Mouse (Mus musculus) ES-E14 (cell line): Measurements from ENCODE around the gene Cd300ld4. TPM values are rescaled to one million over a fixed set of nuclear protein-coding genes. Genes with fewer than 3 reads are reported as not detected.

Experiments
- DNase-seq: peaks from one replicate; pipeline ENCODE4 v3.0.0-alpha.2; 2013; ENCODE audit warnings: low read depth, low spot score
- H3K27ac ChIP-seq: 2 replicates; pipeline ENCODE4 v1.5.1; 2012; ENCODE audit warnings: low read depth, mild to moderate bottlenecking, low read length, moderate library complexity, mixed read lengths; ENCODE audit not compliant: poor library complexity, insufficient read depth, severe bottlenecking
- H3K36me3 ChIP-seq: 2 replicates; pipeline ENCODE4 v1.6.1; 2012; ENCODE audit warnings: mild to moderate bottlenecking, low read length, moderate library complexity, mixed read lengths; ENCODE audit not compliant: control insufficient read depth, poor library complexity, insufficient read depth, severe bottlenecking
- H3K4me1 ChIP-seq, 2 experiments: fragments of 150-350 bp in 1 of 2; sonication (generic) in 1 of 2; 2 replicates each; pipeline ENCODE4 v1.6.1; 2012; ENCODE audit warnings: low read length in 2 of 2, mild to moderate bottlenecking in 1 of 2, mixed read lengths in 1 of 2; ENCODE audit not compliant: control insufficient read depth in 2 of 2, insufficient read depth in 2 of 2, poor library complexity in 1 of 2
- H3K4me3 ChIP-seq, 2 experiments: fragments of 150-350 bp in 1 of 2; sonication (generic) in 1 of 2; 2 replicates each; pipeline ENCODE4 v1.5.1; 2012; ENCODE audit warnings: low read length in 2 of 2, low read depth in 1 of 2, mild to moderate bottlenecking in 1 of 2, mixed read lengths in 1 of 2; ENCODE audit not compliant: insufficient read depth in 1 of 2, poor library complexity in 1 of 2, severe bottlenecking in 1 of 2
- H3K9ac ChIP-seq: 2 replicates; pipeline ENCODE4 v1.6.1; 2012; ENCODE audit warnings: low read depth, mild to moderate bottlenecking, low read length, mixed read lengths; ENCODE audit not compliant: poor library complexity, insufficient read depth, severe bottlenecking
- H3K9me3 ChIP-seq: fragments of 150-350 bp; sonication (generic); 2 replicates; pipeline ENCODE4 v1.6.1; 2012; ENCODE audit warnings: low read depth, mild to moderate bottlenecking, low read length; ENCODE audit not compliant: control insufficient read depth, insufficient read depth
- CHD2 ChIP-seq: IDR thresholded peaks from 2 replicates; pipeline ENCODE4 v1.6.1; 2014; ENCODE audit warnings: mild to moderate bottlenecking, low read depth, low read length, inconsistent platforms
- HCFC1 ChIP-seq: IDR thresholded peaks from 2 replicates; pipeline ENCODE4 v1.6.1; 2012; ENCODE audit warnings: low read length, inconsistent platforms, borderline replicate concordance; ENCODE audit not compliant: insufficient read depth
- MAFK ChIP-seq: IDR thresholded peaks from 2 replicates; pipeline ENCODE4 v1.6.1; 2014; ENCODE audit warnings: mild to moderate bottlenecking, low read depth, low read length, inconsistent platforms; ENCODE audit not compliant: insufficient read depth
- ZC3H11A ChIP-seq: IDR thresholded peaks from 2 replicates; pipeline ENCODE4 v1.6.1; 2012; ENCODE audit warnings: low read depth, mild to moderate bottlenecking, inconsistent platforms, low read length, borderline replicate concordance
- ZNF384 ChIP-seq: IDR thresholded peaks from 2 replicates; pipeline ENCODE4 v1.6.1; 2012; ENCODE audit warnings: low read depth, low read length, inconsistent platforms
- in situ Hi-C, 2 experiments: fragments of 600-800 bp; cut with MboI; formaldehyde crosslinking; loops; one replicate each; pipeline ENCODE4 v1.15.1; 2025; ENCODE audit warnings: low sequenced_read_pairs in 2 of 2, inconsistent platforms in 1 of 2; ENCODE audit not compliant: unreplicated experiment in 2 of 2
- total RNA-seq: library from RNA; depleted of rRNA; stranded (reverse); fragments of 300-350 nt; gene quantifications from 2 replicates; pipeline ENCODE4 v1.2.3, GENCODE M21; 2012; rRNA removed

The Cd300ld4 gene
- total RNA-seq, 1 experiment = not detected

DNA sequence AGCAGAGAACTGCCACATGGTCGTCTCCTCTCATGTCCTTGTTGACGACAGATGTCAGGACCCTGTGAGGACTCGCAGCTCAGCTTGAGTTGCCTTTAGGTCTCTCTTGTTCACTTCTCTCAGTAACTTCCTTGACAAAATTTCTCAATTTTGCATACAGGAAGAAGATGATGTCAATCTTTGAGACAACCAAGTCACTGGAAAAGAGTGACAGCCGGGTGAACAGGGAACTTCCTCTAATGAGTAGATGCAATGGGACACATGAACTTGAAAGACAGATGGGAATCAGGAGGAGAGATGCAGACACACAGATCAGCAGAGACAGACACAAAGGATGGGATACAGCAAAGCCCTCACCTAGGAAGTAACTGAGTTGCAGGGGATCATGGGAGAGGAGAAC lies 37.0 kb downstream of the Cd300ld4 start, which contains the start of gene Cd300ld:
Gene Cd300ld (minus strand): TSS at position 130 of the 400 bp plus-strand sequence.
- in situ Hi-C loops = no loop called here
- H3K9me3 ChIP-seq = no peaks in the 10 kb centered on the region
- no peak within 1 kb of the TSS for H3K27ac ChIP-seq
- no peak for TF ChIP-seq ZNF384
- TF ChIP-seq ZC3H11A = no peak
- TF ChIP-seq MAFK = no peak
- H3K4me1 ChIP-seq = no peaks in the 10 kb centered on the region
- no peak within 1 kb of the TSS for H3K4me3 ChIP-seq
- no peak within 1 kb of the TSS for H3K9ac ChIP-seq
- no peak for DNase-seq
- H3K36me3 ChIP-seq = no peaks in the 10 kb centered on the region

DNA sequence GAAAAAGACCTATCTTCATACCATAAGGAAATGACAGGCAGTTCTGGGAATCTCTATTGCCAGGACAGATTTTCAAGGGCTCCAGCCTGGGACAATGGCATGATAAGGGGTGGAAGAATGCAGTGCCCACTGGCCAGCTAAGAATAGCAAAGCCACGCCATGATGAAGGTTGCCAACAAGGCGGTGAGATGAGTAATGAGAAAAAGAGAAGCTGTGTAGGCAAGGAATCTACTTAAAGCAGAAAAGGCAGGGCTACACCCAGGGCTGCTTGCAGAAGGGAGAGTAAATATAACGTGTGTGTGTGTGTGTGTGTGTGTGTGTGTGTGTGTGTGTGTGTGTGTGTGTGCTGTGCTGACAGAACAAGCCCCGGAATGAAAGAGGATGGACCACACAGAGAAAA lies 44.9 kb downstream of the Cd300ld4 start:
- in situ Hi-C loops = no loop called here
- DNase-seq = no peak
- Histone ChIP-seq H3K9ac (no peak overlapping the region), H3K27ac (no peak overlapping the region), H3K36me3 (no peaks in the 10 kb centered on the region), H3K9me3 (no peaks in the 10 kb centered on the region), H3K4me3 (no peak overlapping the region), H3K4me1 (no peaks in the 10 kb centered on the region)
- TF ChIP-seq ZNF384 (no peak), HCFC1 (no peak), CHD2 (no peak), ZC3H11A (no peak), MAFK (no peak)

DNA sequence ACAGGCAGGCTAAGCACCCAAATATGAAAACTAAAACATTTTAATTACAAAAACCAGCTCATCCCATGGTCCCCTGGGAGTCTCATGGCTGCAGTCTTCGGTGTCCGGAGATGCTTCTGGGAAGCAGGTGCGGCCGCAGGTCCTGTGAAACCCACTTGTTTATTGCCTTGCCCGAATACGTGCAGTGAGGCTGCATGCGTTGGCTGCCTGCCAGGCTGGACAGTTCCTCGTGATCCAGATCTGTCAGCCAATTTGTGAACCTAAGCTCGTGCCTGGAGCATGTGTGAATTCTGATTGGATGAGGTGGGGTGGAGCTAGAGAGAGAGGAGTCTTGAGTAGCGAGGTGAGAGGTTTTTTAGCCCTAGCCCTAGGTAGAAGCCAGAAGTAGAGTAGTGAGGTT lies 54.1 kb downstream of the Cd300ld4 start:
- Histone ChIP-seq H3K9me3 (no peaks in the 10 kb centered on the region), H3K27ac (no peak overlapping the region), H3K9ac (no peak overlapping the region), H3K4me3 (no peak overlapping the region), H3K36me3 (no peaks in the 10 kb centered on the region), H3K4me1 (no peaks in the 10 kb centered on the region)
- no peak for DNase-seq
- no peak for TF ChIP-seq MAFK
- in situ Hi-C loops = no loop called here

Other genes starting within 250 kb of the Cd300ld4 start
- 1.6 and 1.7 TPM in 2 replicates for gene Btbd17, start 231.1 kb downstream of the Cd300ld4 start, total RNA-seq
- 0.27 TPM in 1 of 2 replicates, not detected in the other for gene Gpr142, start 228.1 kb downstream of the Cd300ld4 start, total RNA-seq
- 35.9 and 36.5 TPM in 2 replicates for gene Gprc5c, start 175.9 kb downstream of the Cd300ld4 start, total RNA-seq
- 0.22 and 0.58 TPM in 2 replicates for gene Cd300a, start 137.0 kb downstream of the Cd300ld4 start, total RNA-seq
- gene Cd300lb, start 92.6 kb downstream of the Cd300ld4 start, total RNA-seq = not detected in 2 replicates
- not detected in 2 replicates for gene Cd300c, start 57.9 kb downstream of the Cd300ld4 start, total RNA-seq
- gene Cd300ld, start 37.1 kb downstream of the Cd300ld4 start, total RNA-seq = 0.09 TPM in 1 of 2 replicates, not detected in the other
- not detected in 2 replicates for gene Cd300c2, start 25.1 kb downstream of the Cd300ld4 start, total RNA-seq
- gene Cd300ld2, start 10.8 kb downstream of the Cd300ld4 start, total RNA-seq = not detected in 2 replicates
- not detected in 2 replicates for gene Cd300ld5, start 10.8 kb upstream of the Cd300ld4 start, total RNA-seq
- gene Cd300ld3, start 21.4 kb upstream of the Cd300ld4 start, total RNA-seq = not detected in 2 replicates
- 0.09 and 0.11 TPM in 2 replicates for gene Cd300e, start 35.2 kb upstream of the Cd300ld4 start, total RNA-seq
- gene Rab37, start 64.4 kb upstream of the Cd300ld4 start, total RNA-seq = 0.67 and 0.85 TPM in 2 replicates
- 0.40 and 0.42 TPM in 2 replicates for gene Cd300lf, start 107.0 kb upstream of the Cd300ld4 start, total RNA-seq
- 40.3 and 43.9 TPM in 2 replicates for gene Slc9a3r1, start 136.3 kb upstream of the Cd300ld4 start, total RNA-seq
- 14.7 and 17.2 TPM in 2 replicates for gene Tmem104, start 160.5 kb upstream of the Cd300ld4 start, total RNA-seq
- 16.9 and 19.3 TPM in 2 replicates for gene Nat9, start 160.8 kb upstream of the Cd300ld4 start, total RNA-seq
- gene Grin2c, start 240.2 kb upstream of the Cd300ld4 start, total RNA-seq = 0.21 and 0.22 TPM in 2 replicates